Mouse (Mus musculus) G1E (cell line): Measurements from ENCODE around the gene Cadm2. TPM values are rescaled to one million over a fixed set of nuclear protein-coding genes. Genes with fewer than 3 reads are reported as not detected.

Source experiments
- ATAC-seq: 2 replicates; pipeline ENCODE4 v1.8.0; 2016; ENCODE audit warnings: mild to moderate bottlenecking; ENCODE audit not compliant: insufficient number of reproducible peaks, poor library complexity, low FRiP score, severe bottlenecking; ENCODE audit errors: extremely low read depth
- DNase-seq: peaks from one replicate; pipeline ENCODE4 v3.0.0; 2012; ENCODE audit warnings: low spot score
- H3K27me3 ChIP-seq: 2 replicates; pipeline ENCODE4 v1.6.1; 2012; ENCODE audit warnings: mild to moderate bottlenecking, low read length, inconsistent platforms; ENCODE audit not compliant: insufficient read depth
- H3K36me3 ChIP-seq: replicated peaks from 2 replicates; pipeline ENCODE3; 2012; ENCODE audit warnings: mild to moderate bottlenecking, inconsistent platforms
- H3K4me1 ChIP-seq: 2 replicates; pipeline ENCODE4 v1.6.1; 2012; ENCODE audit warnings: low read depth, low read length, inconsistent platforms, mixed read lengths; ENCODE audit not compliant: insufficient read depth
- H3K4me3 ChIP-seq: 2 replicates; pipeline ENCODE4 v1.5.1; 2012; ENCODE audit warnings: low read depth, mild to moderate bottlenecking, inconsistent platforms, low read length, moderate library complexity, mixed read lengths
- H3K9me3 ChIP-seq: replicated peaks from 2 replicates; pipeline ENCODE4 v1.6.1; 2012; ENCODE audit warnings: inconsistent platforms
- CTCF ChIP-seq: IDR thresholded peaks from 2 replicates; pipeline ENCODE4 v1.5.1; 2012; ENCODE audit warnings: low read depth, low read length, inconsistent platforms, mixed read lengths
- GATA1 ChIP-seq: IDR thresholded peaks from 2 replicates; pipeline ENCODE4 v1.6.1; 2012; ENCODE audit warnings: borderline replicate concordance, low read length, inconsistent platforms, mixed read lengths
- GATA2 ChIP-seq: IDR thresholded peaks from 2 replicates; pipeline ENCODE4 v1.6.1; 2012; ENCODE audit warnings: low read depth, low read length, inconsistent platforms, borderline replicate concordance
- POLR2AphosphoS5 ChIP-seq: IDR thresholded peaks from 2 replicates; pipeline ENCODE4 v1.6.1; 2012; ENCODE audit warnings: low read depth, low read length, inconsistent platforms; ENCODE audit not compliant: insufficient replicate concordance
- TAL1 ChIP-seq: conservative IDR thresholded peaks from 2 replicates; pipeline ENCODE4 v1.6.1; 2012; ENCODE audit warnings: low read depth, low read length, inconsistent platforms, mixed read lengths
- polyA plus RNA-seq: library from polyadenylated mRNA; stranded (reverse); fragments of >175 nt; gene quantifications from 2 replicates; pipeline ENCODE4 v1.2.3, GENCODE M21; 2012
- total RNA-seq, 2 experiments: library from RNA; stranded (forward) in 1 of 2; stranded (reverse) in 1 of 2; fragments of 200-1000 nt in 1 of 2; fragments of >200 nt in 1 of 2; fragmentation: Nextera tagmentation in 1 of 2; gene quantifications; 2 replicates each; pipeline ENCODE4 v1.2.3; 2014 to 2017

The Cadm2 gene
- total and polyA plus RNA-seq, 3 experiments, result 0.05 TPM; not detected in 2

- TF ChIP-seq POLR2AphosphoS5 (no peak), GATA2 (no peak), CTCF (no peak), TAL1 (no peak), GATA1 (no peak)
- no peaks in the 10 kb centered on the region for H3K36me3 ChIP-seq
- H3K27me3 ChIP-seq, result no peaks in the 10 kb centered on the region
- H3K9me3 ChIP-seq, result no peaks in the 10 kb centered on the region; the same call in 1 of the 2 replicates
- no peaks in the 10 kb centered on the region for H3K4me1 ChIP-seq
- DNase-seq, result no peak
- no peak for ATAC-seq
- H3K4me3 ChIP-seq, result no peak overlapping the region
Observed at GRCm38 (mm10) chr16:66967686-66968085, 653.0 kb downstream of the Cadm2 start.

DNA sequence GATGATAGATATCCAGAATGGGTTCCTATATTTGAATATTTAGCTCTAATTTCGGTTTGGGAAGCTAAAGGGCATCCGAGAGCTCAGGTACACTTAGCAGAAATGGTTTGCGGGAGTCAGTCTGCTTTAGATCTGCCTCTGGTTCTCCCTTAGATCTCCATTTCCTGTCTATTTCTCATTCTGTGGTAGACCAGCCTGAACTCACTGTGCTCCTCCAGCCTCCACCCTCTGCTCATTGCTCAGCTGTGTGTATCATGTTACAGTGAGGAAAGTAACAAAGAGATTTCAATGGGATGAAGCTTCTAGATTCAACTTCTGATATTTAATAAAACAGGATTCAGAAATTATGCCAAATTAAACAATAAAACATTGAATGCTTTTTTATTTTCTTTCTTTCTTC, 661.6 kb downstream of the Cadm2 start:
- ATAC-seq (no peak), DNase-seq (no peak)
- Histone ChIP-seq H3K9me3 (0 out of 2 replicates have a peak, but pooled peaks cover 2% of the 10 kb centered on the region), H3K36me3 (no peaks in the 10 kb centered on the region), H3K4me3 (no peak overlapping the region), H3K27me3 (no peaks in the 10 kb centered on the region), H3K4me1 (no peaks in the 10 kb centered on the region)
- TF ChIP-seq GATA1 (no peak), TAL1 (no peak), GATA2 (no peak), CTCF (no peak), POLR2AphosphoS5 (no peak)

DNA sequence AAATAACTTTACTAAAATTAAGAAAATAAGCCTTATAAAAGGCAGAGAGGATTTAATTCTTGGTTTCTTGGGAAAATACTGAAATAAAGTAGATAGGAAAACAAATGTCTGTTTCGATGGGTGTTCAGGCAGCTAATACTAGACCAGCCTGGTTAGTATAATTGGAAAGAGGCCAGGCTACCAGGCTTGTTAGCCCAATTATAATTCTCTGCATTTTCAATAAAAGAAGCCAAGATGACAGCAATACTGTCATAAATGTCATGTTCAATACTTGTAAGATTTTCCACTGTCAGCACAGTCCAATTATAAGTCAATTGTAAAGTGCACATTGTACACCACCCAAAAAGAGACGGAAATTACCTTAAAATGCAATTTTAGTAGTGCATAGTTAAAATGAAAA, 664.8 kb downstream of the Cadm2 start:
- no peaks in the 10 kb centered on the region for H3K4me1 ChIP-seq
- ATAC-seq (no peak), DNase-seq (no peak)
- TF ChIP-seq POLR2AphosphoS5 (no peak), CTCF (no peak), GATA1 (no peak), GATA2 (no peak), TAL1 (no peak)
- H3K9me3 ChIP-seq, result 0 out of 2 replicates have a peak, but pooled peaks cover 2% of the 10 kb centered on the region
- no peak overlapping the region for H3K4me3 ChIP-seq
- no peaks in the 10 kb centered on the region for H3K27me3 ChIP-seq
- no peaks in the 10 kb centered on the region for H3K36me3 ChIP-seq

DNA sequence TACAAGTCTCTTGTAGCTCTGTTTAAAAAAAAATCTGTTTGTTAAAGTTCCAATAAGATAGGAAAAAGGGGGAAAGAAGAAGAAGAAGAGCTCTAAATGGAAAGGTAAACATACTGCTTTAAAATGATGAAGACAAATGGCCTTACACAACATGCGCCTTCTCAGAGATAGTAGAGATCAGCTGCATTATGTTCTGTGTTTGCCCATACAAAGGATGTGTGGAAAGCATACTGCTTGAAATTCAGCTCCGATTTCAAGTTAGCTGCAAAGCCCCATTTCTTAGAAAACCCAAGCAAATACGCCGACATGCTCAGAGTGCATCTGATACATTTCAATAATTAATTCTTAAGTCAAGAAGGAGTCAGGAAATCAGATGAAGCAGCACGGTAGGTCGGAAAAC, 684.4 kb downstream of the Cadm2 start:
- Histone ChIP-seq H3K36me3 (no peaks in the 10 kb centered on the region), H3K4me3 (no peak overlapping the region), H3K4me1 (no peaks in the 10 kb centered on the region), H3K9me3 (no peaks in the 10 kb centered on the region), H3K27me3 (no peaks in the 10 kb centered on the region)
- no peak for ATAC-seq
- no peak for DNase-seq
- TF ChIP-seq GATA1, result no peak
- no peak for TF ChIP-seq TAL1
- TF ChIP-seq CTCF, result no peak
- TF ChIP-seq POLR2AphosphoS5, result no peak
- no peak for TF ChIP-seq GATA2

DNA sequence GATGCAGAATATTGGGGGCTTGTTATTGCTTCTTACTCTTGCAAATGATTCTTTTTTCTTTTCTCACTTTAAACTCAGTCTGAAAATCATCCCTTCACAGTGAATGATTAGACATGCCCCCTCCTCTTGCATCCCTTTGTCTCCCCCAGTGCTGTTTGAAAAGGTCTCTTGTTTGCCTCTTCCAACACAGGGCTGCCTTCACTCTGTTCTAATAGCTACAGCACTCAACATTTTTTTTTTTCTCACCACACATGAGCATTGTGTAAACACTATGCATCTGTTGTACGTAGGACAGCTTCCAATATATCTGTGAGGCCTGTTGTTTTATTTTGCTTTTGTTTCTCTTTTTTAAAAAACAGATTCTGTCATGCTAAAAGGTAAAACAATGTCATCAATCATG, 695.2 kb downstream of the Cadm2 start:
- no peak for DNase-seq
- Histone ChIP-seq H3K27me3 (no peaks in the 10 kb centered on the region), H3K4me3 (no peak overlapping the region), H3K9me3 (0 out of 2 replicates have a peak, but pooled peaks cover under 1% of the 10 kb centered on the region), H3K36me3 (no peaks in the 10 kb centered on the region), H3K4me1 (no peaks in the 10 kb centered on the region)
- no peak for ATAC-seq
- TF ChIP-seq GATA2 (no peak), CTCF (no peak), POLR2AphosphoS5 (no peak), TAL1 (no peak), GATA1 (no peak)

DNA sequence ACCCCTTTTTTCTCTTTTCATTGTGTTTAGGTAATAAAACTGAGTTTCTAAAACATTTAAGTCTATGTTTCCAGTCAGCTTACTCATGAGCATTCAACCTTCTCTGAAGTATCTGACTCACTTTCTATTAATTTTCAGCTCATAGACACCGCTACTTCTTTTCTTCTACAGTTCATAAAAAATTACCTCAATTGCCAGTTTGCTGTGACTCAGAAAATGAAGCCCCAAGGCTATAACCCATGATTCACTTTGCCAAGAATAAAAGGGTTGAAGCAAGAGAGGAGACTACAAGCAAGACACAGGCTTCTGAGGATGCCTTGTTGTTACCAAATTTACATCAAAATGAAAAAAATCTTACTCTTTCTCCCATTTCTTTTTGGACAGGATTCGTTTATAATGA, 698.0 kb downstream of the Cadm2 start:
- H3K27me3 ChIP-seq, result no peaks in the 10 kb centered on the region
- H3K36me3 ChIP-seq, result no peaks in the 10 kb centered on the region
- ATAC-seq (no peak), DNase-seq (no peak)
- TF ChIP-seq CTCF (no peak), POLR2AphosphoS5 (no peak), TAL1 (no peak)
- 0 out of 2 replicates have a peak, but pooled peaks cover 4% of the 10 kb centered on the region for H3K9me3 ChIP-seq
- H3K4me1 ChIP-seq, result no peaks in the 10 kb centered on the region
- no peak overlapping the region for H3K4me3 ChIP-seq
